Mouse (Mus musculus): ENCODE measurements around the gene Abca7.
"Not testable (repeated sequence)": the region's sequence is repeated elsewhere in the genome, so short reads cannot be mapped to it uniquely, and the experiment has no call there.

Gene Abca7

DNA sequence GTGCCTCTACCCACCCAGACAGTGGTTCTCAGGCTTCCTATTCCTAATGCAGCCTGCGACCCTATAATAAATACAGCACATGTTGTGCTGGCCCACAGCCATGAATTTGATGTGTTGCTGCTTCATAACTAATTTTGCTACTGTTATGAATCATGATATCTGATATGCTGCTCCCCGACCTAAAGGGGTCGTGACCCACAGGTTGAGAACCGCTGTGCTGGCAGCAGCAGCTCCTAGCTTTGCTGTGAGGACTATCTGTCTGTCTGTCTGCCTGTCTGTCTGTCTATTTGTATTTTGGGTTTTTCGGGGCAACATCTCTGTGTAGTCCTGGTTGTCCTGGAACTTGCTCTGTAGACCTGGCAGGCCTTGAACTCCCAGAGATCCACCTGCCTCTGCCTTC is 27.5 kb downstream of the Abca7 start:
- DNase-seq, result no peak

DNA sequence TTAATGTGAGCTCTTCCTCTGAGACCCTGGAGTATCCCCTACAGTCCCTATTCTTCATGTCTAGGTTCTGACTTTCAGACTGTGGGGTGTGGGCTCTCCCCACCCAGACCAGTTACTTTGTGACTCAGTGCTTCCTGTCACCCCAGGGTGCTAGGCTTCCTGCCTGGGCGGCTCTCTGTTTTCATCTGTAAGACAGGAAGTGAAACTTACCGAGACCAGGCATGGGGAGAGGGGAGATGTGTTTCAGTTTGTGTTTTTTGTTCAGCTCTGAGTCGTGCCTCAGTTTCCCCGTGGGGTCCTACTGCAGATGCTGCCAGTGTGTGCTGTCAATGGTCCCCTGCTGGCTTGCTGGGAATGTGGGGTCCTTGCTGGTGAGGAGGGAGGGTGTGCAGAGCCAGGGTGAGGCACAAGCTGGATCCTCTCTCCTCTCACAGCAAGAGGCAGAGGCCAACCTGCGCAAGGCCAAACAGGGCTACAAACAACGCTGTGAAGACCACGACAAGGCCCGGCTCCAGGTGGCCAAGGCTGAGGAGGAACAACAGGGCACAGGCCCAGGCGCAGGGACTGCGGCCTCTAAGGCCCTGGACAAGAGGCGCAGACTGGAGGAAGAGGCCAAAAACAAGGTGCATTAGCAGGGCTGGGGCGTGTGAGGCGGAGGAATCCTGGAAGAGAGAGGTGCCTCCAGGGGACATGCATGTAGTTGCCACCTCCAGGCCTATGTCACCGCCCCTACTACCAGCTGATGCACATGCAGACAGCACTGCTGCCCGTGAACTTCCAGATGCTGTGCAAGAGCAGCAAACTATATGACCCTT is 28.1 kb downstream of the Abca7 start:
- no peak for DNase-seq

DNA sequence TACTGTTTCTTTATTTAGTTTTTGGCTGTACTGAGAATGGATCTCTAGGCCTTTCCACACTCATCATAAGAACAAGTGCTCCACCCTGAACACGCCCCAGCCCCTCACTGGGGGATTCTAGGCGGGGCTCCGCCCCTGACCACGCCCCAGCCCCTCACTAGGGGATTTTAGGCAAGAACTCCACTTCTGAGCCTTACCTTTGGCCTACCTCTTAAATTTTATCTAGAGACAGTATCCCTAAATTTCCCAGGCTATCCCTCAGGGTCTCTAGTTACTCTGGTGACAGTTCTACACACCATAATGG is 28.7 kb downstream of the Abca7 start:
- no peak for DNase-seq

DNA sequence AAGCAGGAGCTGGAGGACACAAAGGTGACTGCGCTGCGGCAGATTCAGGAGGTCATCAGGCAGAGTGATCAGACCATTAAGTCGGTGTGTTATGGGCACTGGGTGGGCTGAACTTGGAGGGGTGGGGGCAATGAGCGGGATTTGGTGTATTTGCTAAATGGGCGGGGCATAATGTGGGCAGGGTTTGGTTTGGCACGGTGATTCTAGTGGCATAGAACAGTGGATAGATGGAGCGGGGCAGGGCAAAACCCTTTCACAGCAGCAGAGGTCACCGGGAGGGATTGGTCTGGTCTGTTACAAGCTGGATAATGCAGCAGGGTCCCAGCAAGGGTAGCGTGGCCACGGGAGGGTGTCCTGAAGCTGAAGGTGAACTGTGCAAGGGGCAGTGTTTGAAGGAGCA is 29.2 kb downstream of the Abca7 start:
- DNase-seq, result no peak

DNA sequence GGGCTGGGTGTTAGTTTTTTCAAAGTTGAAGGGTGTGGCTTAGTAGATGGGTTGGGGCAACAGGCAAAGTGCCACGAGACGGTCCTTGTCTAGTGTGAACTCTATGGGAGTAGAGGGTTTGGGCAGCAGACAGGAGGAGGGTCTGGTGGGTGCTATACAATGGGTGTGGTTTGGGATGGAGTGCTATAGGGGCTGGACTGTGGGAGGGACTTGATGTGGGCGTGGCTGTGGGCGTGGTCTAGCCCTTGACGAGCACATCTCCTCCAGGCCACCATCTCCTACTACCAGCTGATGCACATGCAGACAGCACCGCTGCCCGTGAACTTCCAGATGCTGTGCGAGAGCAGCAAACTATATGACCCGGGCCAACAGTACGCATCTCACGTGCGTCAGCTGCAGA is 29.6 kb downstream of the Abca7 start:
- DNase-seq, result no peak

DNA sequence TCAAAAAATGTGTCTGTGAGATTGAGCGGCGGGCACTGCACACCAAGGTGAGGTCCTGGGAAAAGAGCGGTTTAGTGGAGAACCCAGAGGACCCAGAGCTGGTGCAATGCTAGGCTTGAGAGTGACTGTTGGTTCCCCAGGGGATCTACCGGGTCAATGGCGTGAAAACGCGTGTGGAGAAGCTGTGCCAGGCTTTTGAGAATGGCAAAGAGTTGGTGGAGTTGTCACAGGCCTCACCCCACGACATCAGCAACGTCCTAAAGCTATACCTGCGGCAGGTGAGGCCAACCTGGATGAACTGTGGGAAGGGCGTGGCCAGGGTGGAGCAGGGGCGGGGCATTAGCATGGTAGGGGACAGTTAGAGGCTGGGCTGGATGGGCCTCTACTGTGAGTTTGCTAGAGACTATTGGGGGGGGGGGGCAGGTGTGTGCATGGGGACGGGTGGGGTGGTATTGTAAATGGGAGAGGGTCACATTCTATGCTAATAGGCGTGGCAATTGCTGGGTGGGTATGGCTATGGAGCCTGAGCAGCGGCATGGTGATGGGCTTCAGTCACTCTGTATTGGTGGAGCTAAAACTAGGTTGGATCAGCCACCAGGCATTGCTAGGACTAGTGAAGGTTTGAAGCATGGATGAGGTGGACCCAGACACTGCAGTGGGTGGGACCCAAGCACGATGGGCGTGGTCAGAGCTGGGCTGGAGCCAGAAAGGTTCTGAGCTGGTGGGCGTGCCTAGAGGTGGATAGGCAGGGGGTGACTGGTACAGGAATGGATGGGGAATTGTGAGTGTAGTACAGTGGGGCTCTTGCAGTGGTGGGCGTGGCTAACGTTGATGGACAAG is 31.6 kb downstream of the Abca7 start:
- no peak for DNase-seq

DNA sequence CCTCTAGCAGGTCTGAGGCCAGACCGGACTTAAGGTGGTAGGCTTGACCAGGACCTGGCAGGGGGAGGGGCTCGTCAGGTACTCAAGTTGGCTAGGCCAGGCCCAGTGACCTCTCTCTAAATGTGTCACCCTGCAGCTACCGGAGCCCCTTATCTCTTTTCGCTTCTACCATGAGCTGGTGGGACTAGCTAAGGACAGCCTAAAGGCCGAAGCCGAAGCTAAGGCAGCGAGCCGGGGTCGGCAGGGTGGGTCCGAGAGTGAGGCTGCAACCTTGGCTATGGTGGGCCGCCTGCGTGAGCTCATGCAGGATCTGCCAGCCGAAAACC is 32.2 kb downstream of the Abca7 start:
- DNase-seq, result no peak

DNA sequence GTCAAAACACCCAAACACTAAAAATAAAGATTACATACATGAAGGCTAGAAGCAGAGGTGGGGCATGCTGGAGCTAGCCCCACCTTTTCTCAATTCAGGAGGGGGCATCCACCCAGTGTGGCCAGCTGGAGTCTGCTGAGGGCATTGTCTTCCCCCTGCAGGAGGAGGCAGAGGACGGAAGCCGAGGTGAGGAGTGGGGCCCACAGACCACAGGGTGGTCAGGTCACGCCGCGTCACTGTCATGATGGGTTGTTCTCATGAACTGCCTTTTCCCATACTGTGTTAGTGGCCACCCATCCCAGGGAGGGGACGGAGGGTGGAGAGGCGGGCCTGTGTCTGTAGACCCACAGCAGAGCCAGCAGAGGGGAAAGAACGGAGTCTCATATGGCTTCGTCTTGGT is 33.9 kb downstream of the Abca7 start:
- no peak for DNase-seq

DNA sequence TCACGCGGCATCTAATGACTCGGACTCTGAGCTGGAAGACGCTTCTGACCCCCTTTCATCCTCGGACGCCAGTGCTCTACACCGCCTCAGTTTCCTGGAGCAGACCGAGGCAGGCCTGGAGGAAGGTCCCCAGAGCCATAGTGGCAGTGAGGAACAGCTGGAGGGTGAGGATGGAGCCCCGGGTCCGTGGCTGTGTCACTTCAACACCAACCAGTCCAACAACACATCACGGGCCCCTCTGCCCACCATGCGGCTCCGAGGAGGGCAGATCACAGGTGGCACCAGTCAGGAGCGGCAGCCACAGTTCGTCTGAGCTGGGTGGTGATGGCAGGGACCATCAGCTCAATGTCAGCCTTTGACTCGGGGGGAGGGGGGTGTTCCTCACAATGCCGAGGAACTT is 34.4 kb downstream of the Abca7 start:
- no peak for DNase-seq

DNA sequence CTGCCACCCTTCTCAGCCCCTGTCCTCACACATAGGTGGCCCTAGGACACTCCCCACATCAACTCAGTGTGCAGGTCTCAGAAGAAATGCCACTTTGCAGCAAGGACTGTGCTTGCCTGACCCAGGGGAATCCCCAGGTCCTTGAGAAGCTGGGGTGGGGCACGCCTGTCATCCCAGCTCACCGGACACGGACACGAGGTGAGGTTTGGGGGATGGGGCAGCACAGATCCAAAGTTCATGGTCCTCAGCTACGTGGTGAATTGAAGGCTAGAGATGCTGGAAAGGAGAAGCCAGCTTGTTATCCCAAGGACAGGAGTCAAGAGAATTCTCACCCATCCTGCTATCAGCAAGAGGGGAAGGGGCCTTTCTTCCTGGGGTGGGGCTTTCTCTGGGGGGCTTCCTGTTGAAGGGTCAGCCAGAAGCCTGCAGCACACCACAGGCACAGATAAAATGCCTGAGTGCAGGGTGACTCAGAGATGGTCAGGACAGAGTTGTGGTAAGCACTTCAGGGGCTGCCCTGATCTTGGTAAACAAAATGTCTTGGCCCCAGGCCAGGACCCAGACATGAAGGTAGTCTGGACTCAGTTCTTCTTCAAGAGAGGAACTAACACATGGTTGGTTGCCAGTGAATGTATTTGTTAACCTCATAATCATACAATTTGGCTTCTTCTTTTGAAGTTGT is 36.6 kb downstream of the Abca7 start:
- no peak for DNase-seq

DNA sequence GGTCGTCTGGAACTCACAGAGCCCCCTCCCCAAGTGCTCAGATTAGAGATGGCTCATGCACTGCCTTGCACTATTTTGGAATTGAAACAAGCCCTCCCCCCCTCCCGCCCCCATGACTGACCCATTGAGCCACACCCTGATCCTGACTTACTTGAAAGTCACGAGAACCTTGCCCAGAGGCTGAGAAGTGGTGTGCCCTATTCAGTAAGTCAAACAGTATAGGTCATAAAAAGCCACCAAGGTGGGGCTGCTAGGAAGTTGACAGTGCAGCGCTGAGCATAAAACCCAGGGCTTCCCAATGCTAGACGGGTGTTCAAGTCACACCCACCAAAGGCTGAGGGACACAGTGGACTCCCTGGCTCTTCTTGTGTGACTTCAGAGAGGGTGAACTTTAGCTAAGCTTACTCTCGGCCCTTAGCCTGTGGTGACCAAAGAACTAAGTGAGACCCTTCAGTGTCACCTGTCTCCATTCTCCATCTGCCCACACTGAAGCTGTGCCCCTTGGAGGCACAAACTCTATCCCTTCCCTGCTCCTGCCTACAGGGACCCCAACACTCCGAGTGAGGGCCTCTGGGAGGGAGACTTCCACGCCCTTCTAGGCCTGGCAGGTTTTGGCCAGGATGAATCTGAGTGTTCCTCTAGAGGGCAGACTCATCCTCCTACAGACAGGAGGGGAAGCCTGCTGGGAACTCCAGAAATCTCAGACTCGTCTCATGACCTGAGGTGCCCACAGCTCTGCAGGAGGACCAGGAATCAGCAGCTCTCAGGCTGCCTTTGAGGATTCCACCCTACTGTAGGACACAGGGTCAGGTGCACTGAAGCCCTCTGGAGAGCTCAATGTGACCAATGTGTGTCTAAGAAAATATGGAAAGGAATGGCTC is 37.5 kb downstream of the Abca7 start:
- peak; percentile 46 for DNase-seq

DNA sequence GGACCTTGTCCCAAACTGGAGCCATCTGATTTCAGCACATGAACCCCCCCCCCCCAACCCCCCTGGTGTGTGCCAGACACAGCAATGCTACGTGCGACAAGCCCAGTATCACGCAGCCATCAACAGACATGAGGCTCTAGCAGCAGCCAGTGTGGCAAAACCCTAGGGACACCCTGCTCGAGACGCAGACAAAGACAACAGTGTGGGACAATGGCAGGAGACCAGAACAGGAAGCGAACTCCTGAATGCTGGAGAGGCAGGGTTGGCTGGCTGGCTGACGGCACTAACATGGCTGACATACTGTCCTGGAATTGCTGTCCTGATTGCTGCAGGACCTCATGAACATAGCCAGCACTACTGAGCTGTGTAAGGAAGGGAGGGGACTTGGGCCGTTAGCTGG is 38.9 kb downstream of the Abca7 start:
- DNase-seq, result no peak

DNA sequence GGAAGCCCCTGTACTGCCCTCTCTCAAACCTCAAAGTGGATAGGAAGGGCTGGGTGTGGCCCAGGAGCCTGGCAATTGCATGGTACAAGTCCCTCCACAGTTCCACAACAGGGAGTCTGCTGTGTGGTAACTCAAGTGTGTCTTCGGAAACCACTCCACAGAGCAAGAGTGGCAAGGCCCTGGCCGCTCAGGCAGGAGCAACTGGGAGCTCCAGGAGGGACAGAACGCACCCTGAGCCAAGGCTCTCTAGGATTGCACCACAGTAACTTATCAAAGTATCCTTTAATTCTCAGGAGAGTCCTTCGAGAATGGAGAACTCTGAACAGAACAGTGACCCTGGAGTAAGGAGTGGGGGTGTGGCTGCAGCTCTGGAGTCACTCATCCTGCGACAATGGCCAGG is 39.4 kb downstream of the Abca7 start:
- DNase-seq, result no peak

DNA sequence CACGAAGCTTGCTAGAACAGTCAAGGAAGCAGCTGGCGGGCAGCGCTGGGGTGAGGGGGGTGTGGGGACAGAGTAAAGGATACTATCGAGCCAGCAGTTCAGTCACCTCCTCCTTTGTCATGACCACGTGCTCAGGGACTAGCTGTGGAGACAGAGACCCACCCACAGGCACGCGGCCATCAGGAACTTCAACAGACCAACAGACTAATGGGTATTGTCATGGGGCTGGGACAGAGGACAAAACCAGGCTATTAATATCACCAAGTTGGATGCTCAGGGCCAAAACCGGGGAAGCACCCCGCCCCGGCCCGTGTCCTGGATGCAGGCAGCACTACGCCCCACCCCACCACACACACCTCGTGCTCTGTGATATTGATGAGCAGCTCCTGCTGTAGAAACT is 40.5 kb downstream of the Abca7 start:
- DNase-seq, result no peak

DNA sequence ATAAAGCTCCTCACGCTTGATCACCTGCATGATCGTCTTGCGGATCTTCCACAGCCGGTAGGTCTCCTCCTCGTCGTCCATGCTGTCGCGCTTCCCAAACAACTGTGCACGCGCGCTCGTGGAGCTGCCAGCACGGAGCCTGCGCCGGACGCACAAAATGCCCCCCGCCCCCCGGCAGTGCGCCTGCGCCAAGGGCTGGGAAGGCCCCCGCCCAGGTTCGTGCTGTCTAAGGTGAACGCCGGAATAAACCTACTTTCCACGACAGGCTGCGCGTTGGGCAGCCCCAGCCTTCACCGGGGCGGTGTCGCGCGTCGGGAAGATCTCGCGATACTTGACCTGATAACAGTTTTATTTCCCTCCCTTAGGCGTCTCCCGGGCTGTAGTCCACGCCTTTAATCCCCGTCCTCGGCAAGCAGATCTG is 43.3 kb downstream of the Abca7 start, which contains the start of gene Polr2e:
TSS of gene Polr2e (minus strand) at position 237 of the 421 bp plus-strand sequence.
- peak; percentile 97 for DNase-seq

DNA sequence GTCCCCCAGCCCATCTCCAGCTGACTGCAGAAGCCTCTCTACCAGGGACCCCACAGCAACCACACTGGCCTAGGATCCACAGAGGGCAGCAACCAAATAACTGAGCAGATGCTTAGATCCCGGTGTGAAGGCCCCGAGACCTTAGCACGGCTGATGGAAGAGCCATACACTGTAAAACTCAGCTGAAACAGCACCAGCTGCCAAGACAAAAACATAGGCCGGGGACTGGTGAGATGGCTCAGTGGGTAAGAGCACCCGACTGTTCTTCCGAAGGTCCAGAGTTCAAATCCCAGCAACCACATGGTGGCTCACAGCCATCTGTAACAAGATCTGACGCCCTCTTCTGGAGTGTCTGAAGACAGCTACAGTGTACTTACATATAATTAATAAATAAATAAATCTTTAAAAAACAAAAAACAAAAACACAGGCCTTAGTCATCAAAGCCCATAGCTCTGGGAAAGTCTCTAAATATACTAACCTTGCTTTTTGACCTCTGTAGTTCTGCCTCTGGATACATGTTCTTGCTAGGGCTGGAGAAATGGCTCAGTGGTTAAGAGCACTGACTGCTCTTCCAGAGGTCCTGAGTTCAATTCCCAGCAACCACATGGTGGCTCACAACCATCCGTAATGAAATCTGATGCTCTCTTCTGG is 45.2 kb downstream of the Abca7 start:
- not testable (repeated sequence) for DNase-seq

DNA sequence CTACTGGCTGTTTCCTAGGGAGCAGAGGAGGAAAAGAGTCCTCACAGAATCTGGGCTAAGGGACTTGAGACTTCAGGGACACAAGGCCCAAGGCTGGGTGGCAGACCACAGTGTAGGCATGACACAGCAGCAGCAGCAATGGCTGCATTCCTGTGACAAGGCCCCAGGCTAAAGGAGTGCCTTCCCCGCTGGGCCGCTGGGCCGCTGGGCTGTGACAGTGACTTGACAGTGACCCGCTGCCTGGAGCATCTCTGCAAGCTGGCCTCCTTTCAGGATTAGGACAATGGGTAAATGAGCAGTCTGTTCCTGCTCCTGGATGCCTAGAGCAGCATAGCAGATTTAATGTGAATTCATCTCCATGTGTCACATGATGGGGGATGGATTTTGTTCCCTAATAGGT is 47.8 kb downstream of the Abca7 start:
- no peak for DNase-seq

DNA sequence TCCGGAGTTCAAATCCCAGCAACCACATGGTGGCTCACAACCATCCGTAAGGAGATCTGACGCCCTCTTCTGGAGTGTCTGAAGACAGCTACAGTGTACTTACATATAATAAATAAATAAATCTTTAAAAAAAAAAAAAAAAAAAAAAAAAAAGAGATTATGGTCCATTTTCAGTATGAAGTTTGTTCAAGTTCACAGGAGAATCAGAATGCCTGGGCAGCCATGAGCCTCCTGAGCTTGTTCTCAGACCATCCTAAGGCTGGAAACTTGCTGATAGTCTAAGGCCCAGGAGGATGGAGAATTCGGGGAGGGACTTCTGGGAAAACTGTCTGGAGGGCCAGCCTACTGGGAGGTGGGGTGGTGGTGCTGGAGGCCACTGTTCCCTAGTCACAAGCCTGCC is 49.1 kb downstream of the Abca7 start:
- not testable (repeated sequence) for DNase-seq

DNA sequence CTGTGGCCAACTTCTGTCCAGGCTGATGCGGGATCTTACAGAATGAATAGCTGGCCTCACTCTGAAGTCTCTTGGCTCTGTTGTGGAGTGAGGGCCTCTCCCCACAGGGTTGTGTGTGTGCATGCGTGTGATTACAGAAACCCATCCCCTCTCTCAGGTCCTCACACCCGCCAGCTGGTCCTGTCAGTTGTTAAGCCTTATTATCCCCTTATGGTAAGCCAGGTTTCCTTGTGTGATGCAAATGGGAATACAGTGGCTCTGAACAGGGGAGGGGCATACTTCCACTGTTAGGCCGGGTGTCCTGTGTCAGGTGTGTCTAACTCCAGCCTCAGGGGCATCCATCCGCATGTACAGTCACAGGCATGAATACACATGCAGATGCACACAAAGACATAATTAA is 49.5 kb downstream of the Abca7 start:
- no peak for DNase-seq

DNA sequence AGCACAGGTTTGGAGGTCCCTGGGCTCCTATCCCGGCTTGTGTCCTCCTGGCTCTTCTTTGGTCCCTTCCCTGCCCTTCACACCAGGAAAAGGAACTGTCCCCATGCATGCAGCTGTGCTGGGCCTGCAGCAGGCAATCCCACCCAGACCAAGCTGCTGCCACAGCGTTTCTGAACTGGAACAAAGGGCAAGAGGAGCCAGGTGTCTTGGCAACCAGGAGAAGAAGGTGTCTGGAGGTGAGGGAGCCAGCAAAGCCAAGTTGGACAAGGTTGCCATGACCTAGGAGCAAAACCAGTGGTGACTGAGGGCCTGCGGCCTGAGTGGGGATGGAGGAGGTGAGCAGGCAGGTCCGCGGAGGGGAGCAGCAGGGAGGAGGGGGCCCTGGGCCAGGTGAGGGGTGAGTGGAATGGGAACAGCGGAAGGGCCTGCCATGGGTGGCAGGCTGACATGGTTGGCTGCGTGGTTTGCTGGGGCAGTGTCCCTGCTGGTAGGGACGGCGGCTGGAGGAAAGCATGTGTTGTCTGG is 50.8 kb downstream of the Abca7 start, which contains the start of gene Gpx4:
TSS of gene Gpx4 (plus strand) at position 126 of the 525 bp plus-strand sequence.
- no peak for DNase-seq

DNA sequence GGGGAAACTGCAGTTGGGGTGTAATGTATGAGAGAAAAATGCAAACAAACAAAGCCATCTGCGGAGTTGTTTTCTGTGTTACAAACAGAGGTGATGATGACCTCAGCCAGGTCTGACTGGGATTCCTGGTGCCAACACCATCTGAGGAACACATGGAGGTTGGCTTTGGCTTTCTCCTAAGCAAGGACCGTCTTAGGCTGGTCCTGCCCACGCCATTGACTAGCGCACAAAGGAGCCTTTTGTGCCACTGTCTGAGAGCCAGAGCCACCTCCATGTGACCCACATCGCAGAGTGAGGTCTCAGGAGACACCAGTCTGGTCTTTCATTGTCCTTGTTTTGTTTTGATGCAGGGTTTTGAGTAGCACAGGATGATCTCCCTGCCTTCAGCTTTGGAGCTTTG is 52.1 kb downstream of the Abca7 start:
- no peak for DNase-seq

DNA sequence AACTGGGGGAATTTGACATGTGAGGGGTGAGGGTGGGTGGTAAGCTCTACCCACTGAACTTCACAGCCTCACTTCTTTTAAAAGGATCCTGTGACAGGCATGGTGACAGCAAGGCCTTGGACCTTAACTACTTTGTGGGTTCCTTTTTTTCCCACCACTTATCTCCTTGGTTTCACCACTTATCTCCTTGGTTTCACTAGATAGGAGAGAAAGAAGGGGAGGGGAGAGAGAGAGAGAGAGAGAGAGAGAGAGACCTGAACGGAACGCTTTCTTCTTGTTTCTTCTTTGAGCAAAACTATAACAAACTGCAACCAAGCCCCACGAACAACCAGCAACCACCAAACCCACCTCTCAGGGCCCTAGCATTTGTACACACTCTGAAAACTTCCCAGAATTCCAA is 52.5 kb downstream of the Abca7 start:
- no peak for DNase-seq

Data from cerebellum, adult 11 months (tissue).